Mouse (Mus musculus) kidney, postnatal 0 days (tissue): ENCODE measurements at regions not wholly inside any gene's neighbourhood (a gene's known extent, or its start where the extent isn't known, plus 50 kb on each side); places are given as distances from the start of the nearest gene placed in this dataset.
A peak's percentile ranks its signal among the peaks of the same experiment; 100 is the strongest.

ENCODE experiments used
- ATAC-seq: fragments of 200-750 bp; cut with Nextera tagmentation; replicated peaks from 2 replicates; pipeline ENCODE4 v1.8.0; 2017; ENCODE audit warnings: low read depth, moderate number of reproducible peaks, moderate TSS enrichment, moderate library complexity; ENCODE audit not compliant: low FRiP score
- DNase-seq: peaks from one replicate; pipeline ENCODE4 v3.0.0-alpha.2; 2016; ENCODE audit warnings: low spot score
- H3K27ac ChIP-seq: fragments of 300-500 bp; sonication (generic); 2 replicates; pipeline ENCODE4 v1.5.1; 2014; ENCODE audit warnings: mild to moderate bottlenecking
- H3K27me3 ChIP-seq: fragments of 300-500 bp; sonication (generic); 2 replicates; pipeline ENCODE4 v1.6.1; 2014; ENCODE audit warnings: low read length, mixed read lengths; ENCODE audit not compliant: insufficient read depth
- H3K36me3 ChIP-seq: fragments of 300-500 bp; sonication (generic); 2 replicates; pipeline ENCODE4 v1.6.1; 2014; ENCODE audit warnings: low read length, mixed read lengths; ENCODE audit not compliant: insufficient read depth
- H3K4me1 ChIP-seq: fragments of 300-500 bp; sonication (generic); replicated peaks from 2 replicates; pipeline ENCODE4 v1.6.1; 2014; ENCODE audit warnings: antibody characterized with exemption, low read length, mixed read lengths; ENCODE audit not compliant: insufficient read depth
- H3K4me2 ChIP-seq: fragments of 300-500 bp; sonication (generic); 2 replicates; pipeline ENCODE4 v1.6.1; 2014; ENCODE audit warnings: mild to moderate bottlenecking, low read length, moderate library complexity, mixed read lengths
- H3K4me3 ChIP-seq: fragments of 300-500 bp; sonication (generic); replicated peaks from 2 replicates; pipeline ENCODE4 v1.5.1; 2014; ENCODE audit warnings: low read depth, low read length
- H3K9ac ChIP-seq: fragments of 300-500 bp; sonication (generic); 2 replicates; pipeline ENCODE4 v1.6.1; 2014; ENCODE audit warnings: low read depth, low read length
- H3K9me3 ChIP-seq: fragments of 300-500 bp; sonication (generic); replicated peaks from 2 replicates; pipeline ENCODE4 v1.6.1; 2016; ENCODE audit warnings: low read length, inconsistent platforms, mixed read lengths
- CTCF ChIP-seq: IDR thresholded peaks from 2 replicates; pipeline ENCODE4 v1.5.1; 2016; ENCODE audit warnings: antibody characterized with exemption, low read depth, mild to moderate bottlenecking, moderate library complexity
- WGBS: fragments of 180-500 bp; shearing (Covaris S2); extraction: QIAGEN DNeasy Blood & Tissue Kit; methylation state at CpG from one replicate; pipeline ENCODE4 v1.1.7; 2014; 5-methylcytosine and 5-hydroxymethylcytosine counted together

DNA sequence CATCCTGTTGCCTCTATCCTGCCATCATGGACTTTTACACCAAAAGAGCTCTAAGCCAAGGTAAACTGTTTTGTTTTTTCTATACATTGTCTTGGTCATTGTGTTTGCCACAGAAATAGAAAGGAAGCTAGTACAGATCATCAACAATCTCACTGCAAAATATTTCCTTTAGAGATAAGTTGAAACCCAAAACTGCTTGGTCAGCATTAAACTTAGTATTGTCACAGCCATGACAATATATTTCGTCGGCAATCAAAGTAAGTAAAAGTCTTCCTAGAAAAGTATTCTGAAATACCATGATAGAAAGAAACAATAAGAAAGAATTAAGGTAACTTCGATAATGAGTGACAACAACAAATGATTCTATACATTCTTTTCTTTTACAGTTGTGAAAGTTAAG is 235.3 kb upstream of the Tmeff2 start:
- H3K4me1 ChIP-seq, result no peaks in the 10 kb centered on the region
- H3K9ac ChIP-seq, result no peak overlapping the region
- no peaks in the 10 kb centered on the region for H3K9me3 ChIP-seq
- no peaks in the 10 kb centered on the region for H3K27me3 ChIP-seq
- WGBS, result 94% methylated on average over 3 of the region's 3 CpGs
- no peak overlapping the region for H3K4me3 ChIP-seq
- H3K4me2 ChIP-seq, result no peak overlapping the region
- no peak for DNase-seq
- H3K27ac ChIP-seq, result no peak overlapping the region
- H3K36me3 ChIP-seq, result no peaks in the 10 kb centered on the region
- no peak for TF ChIP-seq CTCF
- no peak for ATAC-seq

DNA sequence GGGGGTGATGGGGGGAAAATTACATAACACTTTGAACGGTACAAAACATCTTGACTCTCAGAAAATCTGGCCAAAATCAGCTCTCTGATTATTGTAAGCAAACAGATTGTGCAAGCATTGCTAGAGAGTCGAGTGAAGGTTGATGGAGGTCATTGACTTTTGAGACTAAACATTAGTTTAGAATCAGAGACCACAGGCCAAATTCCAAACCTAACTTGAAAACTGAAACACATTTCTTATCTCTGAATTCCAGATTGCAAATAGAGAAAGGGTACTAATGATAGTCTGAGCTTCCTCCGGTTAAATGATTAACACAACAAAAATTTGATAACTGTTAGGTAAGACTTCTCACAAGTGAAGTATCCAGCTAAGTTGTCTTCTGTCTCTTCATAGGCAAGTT is 217.5 kb upstream of the Tmeff2 start:
- DNase-seq (no peak), ATAC-seq (no peak)
- H3K4me3 ChIP-seq, result no peak overlapping the region
- no peaks in the 10 kb centered on the region for H3K36me3 ChIP-seq
- no peaks in the 10 kb centered on the region for H3K9me3 ChIP-seq
- H3K4me1 ChIP-seq, result no peaks in the 10 kb centered on the region
- H3K4me2 ChIP-seq, result no peak overlapping the region
- TF ChIP-seq CTCF, result no peak
- no peaks in the 10 kb centered on the region for H3K27me3 ChIP-seq
- 79% methylated on average over 3 of the region's 3 CpGs for WGBS
- H3K27ac ChIP-seq, result no peak overlapping the region
- no peak overlapping the region for H3K9ac ChIP-seq

DNA sequence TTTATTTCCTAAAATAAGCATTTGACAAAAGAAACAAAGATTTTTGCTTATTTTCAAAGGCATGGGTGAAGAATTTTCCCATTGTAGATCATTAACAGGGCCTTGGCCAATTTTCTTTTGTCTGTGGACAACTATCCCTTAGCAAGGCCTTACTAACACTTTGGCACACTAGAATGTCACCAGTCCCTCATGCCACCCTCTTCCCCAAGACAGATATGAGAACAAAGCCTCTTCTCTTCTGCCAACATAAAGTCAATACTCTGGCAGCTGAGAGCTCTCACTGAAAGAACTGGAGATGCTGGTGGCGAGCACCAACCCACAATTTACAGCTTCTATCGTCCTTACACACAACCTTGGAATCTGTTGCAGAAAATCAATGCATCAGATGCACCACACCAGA is 215.1 kb upstream of the Tmeff2 start:
- 70% methylated on average over 2 of the region's 2 CpGs for WGBS
- no peak for ATAC-seq

DNA sequence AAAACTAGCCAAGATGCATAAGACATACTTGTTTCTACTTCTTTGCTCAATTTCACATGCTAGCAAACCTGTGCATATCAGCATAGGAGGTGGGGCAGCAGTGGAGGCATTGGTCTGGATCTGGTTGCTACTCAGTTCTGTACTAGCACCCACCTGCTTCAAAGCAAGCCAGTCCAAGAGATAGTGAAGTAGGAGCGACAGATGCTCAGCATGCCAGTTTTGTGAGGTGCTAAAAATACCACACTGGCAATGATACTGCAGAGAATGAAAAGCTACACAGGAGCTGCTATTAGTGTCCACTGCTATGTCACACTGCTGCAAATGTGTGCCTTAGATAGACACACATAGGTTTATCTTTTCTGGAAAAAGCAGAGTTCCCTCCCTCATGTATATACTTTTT is 203.5 kb upstream of the Tmeff2 start:
- Histone ChIP-seq H3K27ac (no peak overlapping the region), H3K36me3 (no peaks in the 10 kb centered on the region), H3K9me3 (no peaks in the 10 kb centered on the region), H3K4me3 (no peak overlapping the region), H3K9ac (no peak overlapping the region), H3K27me3 (no peaks in the 10 kb centered on the region), H3K4me1 (no peaks in the 10 kb centered on the region), H3K4me2 (no peak overlapping the region)
- ATAC-seq, result no peak
- DNase-seq, result no peak
- WGBS, result 76% methylated on average over 1 of the region's 1 CpGs
- no peak for TF ChIP-seq CTCF

More for the DNA sequence above, 215.1 kb upstream of the Tmeff2 start:
- no peak overlapping the region for H3K27ac ChIP-seq
- no peaks in the 10 kb centered on the region for H3K4me1 ChIP-seq
- no peak for TF ChIP-seq CTCF
- H3K27me3 ChIP-seq, result no peaks in the 10 kb centered on the region
- H3K9ac ChIP-seq, result no peak overlapping the region
- H3K4me3 ChIP-seq, result no peak overlapping the region
- DNase-seq, result no peak
- H3K36me3 ChIP-seq, result no peaks in the 10 kb centered on the region
- H3K4me2 ChIP-seq, result no peak overlapping the region
- no peaks in the 10 kb centered on the region for H3K9me3 ChIP-seq

DNA sequence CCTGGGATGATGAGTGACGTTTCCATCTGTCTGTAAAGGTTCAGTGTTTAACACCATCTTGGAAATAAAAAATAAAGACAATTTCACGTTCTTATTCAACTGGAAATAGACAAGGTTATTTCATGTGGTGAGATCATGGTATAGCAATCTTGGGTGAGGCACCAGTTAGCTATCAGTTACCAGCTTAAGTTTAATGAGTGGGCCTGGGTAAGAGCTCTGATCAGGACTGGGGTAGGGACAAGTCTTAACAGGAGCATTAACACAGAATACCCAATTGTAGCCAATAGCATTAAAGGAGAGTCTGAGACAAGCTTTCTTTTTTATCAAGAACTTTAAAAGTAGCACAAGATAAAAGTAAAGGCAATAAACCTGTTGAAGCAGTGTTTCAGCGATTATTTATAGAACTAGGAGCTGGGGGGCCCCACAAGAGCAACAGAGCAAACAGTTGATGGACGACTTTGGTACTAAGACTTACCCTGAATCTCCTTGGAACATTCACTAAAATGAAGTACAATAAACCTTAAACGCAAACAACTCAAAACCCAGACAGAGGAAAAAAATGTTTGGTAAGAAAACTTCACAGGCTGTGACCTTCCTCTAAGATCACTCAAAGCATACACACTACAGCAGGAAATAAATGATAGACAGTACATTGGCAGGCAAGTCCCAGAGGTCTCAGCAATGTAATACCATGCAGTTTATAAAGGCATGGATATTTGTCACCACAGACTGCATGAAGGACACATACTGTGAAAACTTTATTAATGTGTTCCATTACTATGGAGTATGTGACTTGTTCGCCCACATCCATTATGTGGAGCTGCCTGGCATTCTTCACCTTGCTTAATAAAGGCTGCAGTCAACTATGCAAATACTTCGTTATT is 202.9 kb upstream of the Tmeff2 start:
- H3K4me3 ChIP-seq, result no peak overlapping the region
- no peak for ATAC-seq
- H3K27ac ChIP-seq, result no peak overlapping the region
- no peak overlapping the region for H3K9ac ChIP-seq
- H3K9me3 ChIP-seq, result no peaks in the 10 kb centered on the region
- no peaks in the 10 kb centered on the region for H3K27me3 ChIP-seq
- 50% methylated on average over 7 of the region's 7 CpGs for WGBS
- no peak for TF ChIP-seq CTCF
- DNase-seq, result peak; percentile 44
- H3K36me3 ChIP-seq, result no peaks in the 10 kb centered on the region
- H3K4me1 ChIP-seq, result no peaks in the 10 kb centered on the region
- H3K4me2 ChIP-seq, result no peak overlapping the region

DNA sequence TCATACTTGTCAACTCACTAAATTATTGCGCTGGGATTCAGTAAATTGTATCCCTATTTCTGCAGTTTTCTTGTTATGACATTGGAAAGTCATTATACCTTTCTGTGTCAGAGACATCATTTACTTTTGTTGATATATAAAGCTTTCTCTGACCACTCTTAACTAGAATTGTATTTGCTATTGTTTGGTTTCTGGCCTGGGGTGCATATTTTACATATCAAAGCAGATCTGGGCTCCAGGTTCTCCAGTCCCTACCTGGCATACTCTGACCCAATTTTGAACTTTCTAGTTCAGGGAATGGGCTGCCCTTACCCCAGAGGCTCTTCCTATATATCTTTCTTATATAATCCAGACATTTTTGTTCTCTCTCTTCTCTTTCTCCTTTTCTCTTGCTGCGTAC is 195.8 kb upstream of the Tmeff2 start:
- H3K9me3 ChIP-seq, result no peaks in the 10 kb centered on the region
- no peak for TF ChIP-seq CTCF
- H3K4me2 ChIP-seq, result no peak overlapping the region
- 86% methylated on average over 2 of the region's 2 CpGs for WGBS
- H3K4me3 ChIP-seq, result no peak overlapping the region
- ATAC-seq, result no peak
- no peak for DNase-seq
- no peaks in the 10 kb centered on the region for H3K4me1 ChIP-seq
- H3K9ac ChIP-seq, result no peak overlapping the region
- no peaks in the 10 kb centered on the region for H3K27me3 ChIP-seq
- no peaks in the 10 kb centered on the region for H3K36me3 ChIP-seq
- H3K27ac ChIP-seq, result no peak overlapping the region
